Mouse (Mus musculus): ENCODE data around the gene Akt1s1.

DNA sequence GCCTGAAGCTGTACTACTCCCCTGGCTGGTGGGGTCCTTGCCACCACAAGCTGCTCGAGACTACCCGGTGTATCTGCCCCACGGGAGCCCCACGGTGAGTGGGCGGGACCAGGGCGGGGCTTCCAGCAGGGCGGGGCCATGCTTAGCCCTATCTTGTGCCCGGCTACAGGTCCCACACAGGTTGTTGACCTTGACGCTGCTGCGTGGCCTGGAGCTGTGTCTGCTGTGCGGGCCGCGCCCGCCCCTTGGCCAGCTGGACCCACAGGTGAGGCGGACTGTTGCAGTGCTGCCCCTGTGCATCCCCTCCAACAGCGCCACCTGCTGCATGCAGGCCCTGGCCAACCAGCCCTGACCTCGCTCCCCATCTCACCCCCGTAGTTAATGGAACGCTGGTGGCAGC, 49.8 kb downstream of the Akt1s1 start:
- TF ChIP-seq CTCF (IDR thresholded peaks at IDR 0.05; ENCODE audit: low read depth), result peak; percentile 37
- no peak for TF ChIP-seq EP300 (IDR thresholded peaks at IDR 0.05; ENCODE audit: low read depth)

Measured in heart, postnatal 0 days (tissue).